Mouse (Mus musculus) testis, adult 2 months (tissue): Measurements from ENCODE around the gene Ccnd3.

Experiments
- CTCF ChIP-seq: fragments of 200-500 bp; IDR thresholded peaks from 2 replicates; pipeline ENCODE4 v1.5.1; 2012; ENCODE audit warnings: low read depth, mild to moderate bottlenecking, inconsistent platforms, low read length, moderate library complexity; ENCODE audit not compliant: control insufficient read depth, insufficient read depth, insufficient replicate concordance
- POLR2A ChIP-seq: fragments of 200-500 bp; IDR thresholded peaks from 2 replicates; pipeline ENCODE4 v1.6.1; 2012; ENCODE audit warnings: low read depth, mild to moderate bottlenecking, inconsistent platforms, low read length, moderate library complexity; ENCODE audit not compliant: control insufficient read depth

GRCm38 (mm10) chr17:47521551-47522258, 16.9 kb downstream of the Ccnd3 start:
- no peak for TF ChIP-seq POLR2A
- TF ChIP-seq CTCF = no peak
